Mouse (Mus musculus): ENCODE results near the gene Slc17a2.

- TF ChIP-seq POLR2A (IDR thresholded peaks at IDR 0.05; ENCODE audit: low read depth, low read length) (no peak), CTCF (IDR thresholded peaks at IDR 0.05; ENCODE audit: extremely low read depth, insufficient read depth, insufficient read length, insufficient replicate concordance) (no peak)
These were observed 49.6 kb downstream of the Slc17a2 start for GRCm38 (mm10) chr13:23856401-23856800.
